Mouse (Mus musculus): ENCODE results near the gene Bag5.

DNA sequence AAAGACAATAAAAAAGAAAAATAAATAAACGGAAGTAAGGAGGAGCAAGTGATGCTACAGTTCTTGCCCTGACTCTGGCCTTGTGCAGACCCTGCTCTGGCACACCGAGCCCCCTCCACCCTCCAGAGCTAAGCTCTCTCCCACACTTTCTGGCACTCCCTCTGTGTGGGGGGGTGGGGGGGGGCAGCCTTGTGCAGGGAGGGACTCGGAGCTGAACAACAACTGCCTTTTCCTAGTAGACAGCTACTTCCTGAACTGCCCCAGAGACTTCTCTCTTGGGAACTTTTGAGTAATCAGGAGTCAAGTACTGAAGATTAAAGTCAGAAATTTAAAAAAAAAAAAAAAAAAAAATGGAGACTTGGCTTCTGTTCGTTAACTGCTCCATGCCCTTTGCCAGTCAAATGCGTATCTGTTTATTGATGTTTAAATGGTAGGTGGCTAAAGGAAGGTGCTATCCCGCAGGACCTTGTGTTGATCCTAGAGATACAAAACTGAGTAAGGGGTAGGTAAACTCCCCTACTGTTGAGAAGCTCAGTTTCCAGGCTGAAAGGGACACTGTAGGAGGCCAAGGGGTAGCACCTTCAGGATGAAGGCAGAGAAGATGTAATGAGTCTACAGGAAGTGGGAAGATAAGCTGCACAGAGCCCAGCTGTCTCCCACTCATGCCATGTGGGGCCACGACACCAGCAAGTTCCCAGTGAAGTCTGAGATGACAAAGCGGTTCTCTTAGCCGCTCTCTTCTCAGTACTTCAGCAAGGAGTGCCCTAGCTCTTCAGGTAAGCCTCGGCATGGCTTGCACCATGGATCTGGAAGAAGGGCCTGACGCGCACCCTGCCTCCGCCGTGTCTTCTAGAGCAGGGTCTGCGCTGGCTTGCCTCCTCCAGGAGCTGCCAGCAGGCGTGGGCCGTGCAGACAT lies 49.6 kb downstream of the Bag5 start:
- TF ChIP-seq CTCF (IDR thresholded peaks at IDR 0.05; ENCODE audit: low read depth) (no peak), EP300 (IDR thresholded peaks at IDR 0.05; ENCODE audit: low read depth) (no peak)
